Mouse (Mus musculus) effector memory CD4-positive, alpha-beta T cell, adult 5 months (primary cell): ENCODE results near the gene Lcn11. TPM values are rescaled to one million over a fixed set of nuclear protein-coding genes. Genes with fewer than 3 reads are reported as not detected.

Experiments
- polyA plus RNA-seq: library from polyadenylated mRNA; unstranded; fragments of 100-300 nt; shearing (Covaris generic); gene quantifications from one replicate; pipeline ENCODE4 v1.2.1, GENCODE M21; 2017

Gene Lcn11
- not detected for polyA plus RNA-seq

GRCm38 (mm10) chr2:25776717-25777116 lies at the start of gene Lcn11:
Gene Lcn11 (plus strand): TSS chr2:25777017.

DNA sequence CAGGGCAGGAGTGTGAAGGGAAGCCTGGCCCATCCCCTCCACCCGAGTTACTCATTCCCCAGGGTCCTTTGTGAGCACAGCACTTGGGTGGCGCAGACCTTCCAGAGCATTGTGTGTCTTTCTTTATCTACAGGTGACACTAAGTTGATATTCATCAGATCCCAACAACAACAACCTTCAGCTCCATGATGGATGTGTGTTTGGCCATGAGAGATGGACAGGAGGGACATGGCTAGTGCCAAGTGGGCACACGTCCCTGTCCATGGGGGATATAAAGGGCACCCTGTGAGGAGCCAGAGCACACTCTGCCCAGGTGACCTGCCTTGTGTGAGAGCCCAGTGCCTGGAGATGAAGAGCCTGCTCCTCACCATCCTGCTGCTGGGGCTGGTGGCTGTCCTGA lies 40.1 kb upstream of the Lcn11 start, which contains the start of gene Obp2b:
Obp2b (plus strand) TSS at position 301 of the 400 bp plus-strand sequence.

DNA sequence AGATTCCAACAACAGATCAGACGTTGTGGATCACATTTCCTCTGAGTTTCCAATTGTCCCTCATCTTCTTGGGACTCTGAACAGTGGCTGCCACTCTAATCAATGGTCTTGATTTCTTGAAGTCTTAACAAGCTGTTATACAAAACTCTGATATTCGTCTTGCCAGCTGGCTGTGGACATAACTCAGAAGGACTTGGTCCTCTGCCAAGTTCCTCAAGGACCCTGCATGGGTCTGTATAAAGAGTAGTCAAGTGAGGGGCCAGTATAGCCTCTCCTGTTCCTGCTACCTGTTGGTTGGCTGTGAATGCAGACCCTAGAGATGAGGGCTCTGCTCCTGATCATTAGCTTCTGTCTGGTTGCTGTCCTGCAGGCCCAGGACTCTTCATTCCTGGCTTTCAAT lies 11.5 kb upstream of the Lcn11 start, which contains the start of gene Lcn3:
Lcn3 (plus strand) TSS at position 301 of the 400 bp plus-strand sequence.

DNA sequence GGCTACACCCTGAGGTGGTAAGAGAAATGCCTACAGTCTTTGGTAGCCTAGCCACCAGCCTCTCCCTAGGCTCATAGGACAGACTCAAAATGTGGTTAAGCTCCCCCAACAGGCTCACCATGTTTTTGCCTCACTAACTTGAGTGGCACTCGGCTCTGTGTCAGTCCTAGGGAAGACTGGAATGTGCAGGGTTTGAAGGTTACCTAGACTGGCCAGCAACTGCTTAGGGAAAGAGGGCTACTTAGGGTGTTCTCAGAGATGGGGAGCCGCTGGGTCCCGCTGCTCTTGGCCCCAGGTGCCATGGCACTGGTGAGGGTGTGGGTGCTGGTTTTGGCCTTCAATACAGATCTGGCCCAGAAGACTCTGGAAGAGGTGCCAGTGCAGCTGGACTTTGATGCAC lies 5.1 kb downstream of the Lcn11 start, which contains the start of gene Gm13539:
Gm13539 (plus strand) TSS at position 301 of the 400 bp plus-strand sequence.

GRCm38 (mm10) chr2:25815748-25816147 lies 38.9 kb downstream of the Lcn11 start, which contains the start of gene Glt6d1:
Gene Glt6d1 (minus strand): TSS chr2:25815848.

GRCm38 (mm10) chr2:25822806-25823205 lies 46.0 kb downstream of the Lcn11 start, which contains the start of gene Lcn9:
Gene Lcn9 (plus strand): TSS chr2:25823153.

Other genes with a start within 250 kb of the Lcn11 start
- gene Traf2, start 230.1 kb upstream of the Lcn11 start, polyA plus RNA-seq = 65.0 TPM
- gene Edf1, start 219.2 kb upstream of the Lcn11 start, polyA plus RNA-seq = 209 TPM
- gene Mamdc4, start 202.2 kb upstream of the Lcn11 start, polyA plus RNA-seq = 2.0 TPM
- 48.3 TPM for gene Phpt1, start 201.8 kb upstream of the Lcn11 start, polyA plus RNA-seq
- not detected for gene Ajm1, start 195.3 kb upstream of the Lcn11 start, polyA plus RNA-seq
- 41.4 TPM for gene Rabl6, start 168.5 kb upstream of the Lcn11 start, polyA plus RNA-seq
- not detected for gene Ccdc183, start 159.3 kb upstream of the Lcn11 start, polyA plus RNA-seq
- gene Tmem141, start 155.0 kb upstream of the Lcn11 start, polyA plus RNA-seq = 3.4 TPM
- not detected for gene Fcna, start 149.0 kb upstream of the Lcn11 start, polyA plus RNA-seq
- gene Lcn8, start 123.9 kb upstream of the Lcn11 start, polyA plus RNA-seq = not detected
- not detected for gene Lcn5, start 119.1 kb upstream of the Lcn11 start, polyA plus RNA-seq
- not detected for gene Lcn6, start 100.2 kb upstream of the Lcn11 start, polyA plus RNA-seq
- not detected for gene Lcn10, start 94.3 kb upstream of the Lcn11 start, polyA plus RNA-seq
- not detected for gene Obp2a, start 77.0 kb upstream of the Lcn11 start, polyA plus RNA-seq
- gene Bmyc, start 70.3 kb upstream of the Lcn11 start, polyA plus RNA-seq = 21.5 TPM
- gene Obp2b, start 40.0 kb upstream of the Lcn11 start, polyA plus RNA-seq = not detected
- gene Lcn3, start 11.4 kb upstream of the Lcn11 start, polyA plus RNA-seq = not detected
- gene Gm13539, start 5.2 kb downstream of the Lcn11 start, polyA plus RNA-seq = not detected
- not detected for gene Glt6d1, start 38.8 kb downstream of the Lcn11 start, polyA plus RNA-seq
- gene Lcn9, start 46.1 kb downstream of the Lcn11 start, polyA plus RNA-seq = not detected
- not detected for gene Sohlh1, start 70.2 kb downstream of the Lcn11 start, polyA plus RNA-seq
- not detected for gene Kcnt1, start 86.7 kb downstream of the Lcn11 start, polyA plus RNA-seq
- gene Camsap1, start 206.3 kb downstream of the Lcn11 start, polyA plus RNA-seq = 19.5 TPM
- 49.1 TPM for gene Ubac1, start 244.7 kb downstream of the Lcn11 start, polyA plus RNA-seq